Mouse (Mus musculus): ENCODE data around the gene Ptbp1. TPM values are rescaled to one million over a fixed set of nuclear protein-coding genes. Genes with fewer than 3 reads are reported as not detected.
A peak's percentile ranks its signal among the peaks of the same experiment; 100 is the strongest.
"Not testable (repeated sequence)": the region's sequence is repeated elsewhere in the genome, so short reads cannot be mapped to it uniquely, and the experiment has no call there.

Ptbp1 gene
- polyA plus RNA-seq, 1 experiment from 2014 or later, result 237 TPM

DNA sequence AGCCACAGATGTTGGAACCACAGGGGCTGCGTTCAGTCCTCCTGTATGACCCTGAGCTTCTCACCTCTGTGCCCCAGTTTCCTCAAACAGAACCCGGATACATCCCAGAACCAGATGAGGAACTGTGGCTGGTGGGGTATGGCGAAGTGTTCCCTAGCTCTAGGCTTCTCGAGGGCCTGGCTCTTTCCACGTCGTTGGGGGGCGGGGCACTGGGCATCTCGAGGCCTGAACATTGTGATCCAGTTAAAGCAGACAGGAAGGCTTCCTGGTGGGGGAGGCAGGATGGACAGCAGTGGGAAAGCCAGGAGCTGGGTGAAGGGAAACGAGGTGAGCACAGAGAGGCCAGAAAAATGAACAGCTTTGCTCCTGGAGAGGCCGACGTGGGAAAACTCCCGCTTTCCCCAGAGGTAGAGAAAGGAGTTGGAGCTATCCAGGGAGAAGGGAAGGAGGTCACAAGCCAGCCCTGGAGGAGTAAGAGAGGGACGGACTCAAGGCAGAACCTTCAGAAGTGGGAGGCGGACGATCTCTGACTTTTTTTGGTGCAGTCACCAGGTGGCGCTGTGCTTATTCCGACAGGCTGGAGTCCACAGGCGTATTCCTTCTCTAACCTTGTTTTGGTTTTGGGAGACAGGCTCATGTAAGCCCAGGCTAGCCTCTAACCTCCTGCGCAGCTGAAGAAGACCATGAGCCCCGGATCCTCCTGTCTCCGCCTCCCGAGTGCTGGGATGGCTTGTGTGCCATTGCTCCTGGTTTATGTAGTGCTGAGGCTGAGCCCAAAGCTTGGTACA is 29.3 kb downstream of the Ptbp1 start:
- peaks cover 6% of the 10 kb centered on the region; the same call in 1 of the 2 replicates for H3K27me3 ChIP-seq (ENCODE audit: control insufficient read depth, insufficient read depth, low read length)
- no peak overlapping the region for H3K4me2 ChIP-seq (ENCODE audit: low read depth, low read length)

DNA sequence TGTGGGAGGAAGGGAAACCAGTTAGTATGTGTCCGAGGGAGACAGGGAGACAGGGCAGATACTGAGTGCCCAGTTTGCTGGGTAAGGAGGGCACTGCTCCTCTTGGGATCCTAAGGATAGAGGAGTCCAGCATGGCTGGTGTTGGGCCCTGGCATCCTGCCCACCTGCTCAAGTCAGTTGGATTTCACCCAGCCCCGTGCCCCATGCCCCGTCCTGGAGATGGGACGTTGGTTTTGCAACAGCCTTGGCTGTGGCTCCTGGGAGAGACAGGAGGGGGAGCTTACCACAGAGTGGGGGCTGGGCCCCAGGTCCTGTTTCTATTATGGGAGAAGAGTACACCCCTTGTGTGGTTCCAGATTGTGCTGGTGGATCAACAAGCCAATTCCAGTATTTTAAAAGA is 30.2 kb downstream of the Ptbp1 start:
- Histone ChIP-seq H3K9me3 (replicated peaks; ENCODE audit: control insufficient read depth, low read length) (no peaks in the 10 kb centered on the region), H3K27ac (replicated peaks; ENCODE audit: low read depth, low read length) (no peak overlapping the region), H3K9ac (replicated peaks; ENCODE audit: low read length) (no peak overlapping the region), H3K4me3 (ENCODE audit: low read depth, low read length) (no peak overlapping the region), H3K27me3 (ENCODE audit: control insufficient read depth, insufficient read depth, low read length) (peaks cover 6% of the 10 kb centered on the region; the same call in 1 of the 2 replicates), H3K36me3 (replicated peaks; ENCODE audit: control insufficient read depth, insufficient read depth, low read depth, low read length) (no peaks in the 10 kb centered on the region), H3K4me2 (ENCODE audit: low read depth, low read length) (no peak overlapping the region), H3K4me1 (ENCODE audit: control insufficient read depth, insufficient read depth, low read length) (no peaks in the 10 kb centered on the region)
- ATAC-seq (replicated peaks; ENCODE audit: insufficient number of reproducible peaks, low FRiP score, low TSS enrichment, low read depth) (no peak), DNase-seq (ENCODE audit: low spot score) (no peak)
- WGBS, result 71% methylated on average over 4 of the region's 4 CpGs

More for the DNA sequence above, 29.3 kb downstream of the Ptbp1 start:
- WGBS, result 12% methylated on average over 22 of the region's 22 CpGs
- H3K9me3 ChIP-seq (replicated peaks; ENCODE audit: control insufficient read depth, low read length), result no peaks in the 10 kb centered on the region
- DNase-seq (ENCODE audit: low spot score) (peak; percentile 89), ATAC-seq (replicated peaks; ENCODE audit: insufficient number of reproducible peaks, low FRiP score, low TSS enrichment, low read depth) (no peak)
- no peak overlapping the region for H3K4me3 ChIP-seq (ENCODE audit: low read depth, low read length)
- H3K36me3 ChIP-seq (replicated peaks; ENCODE audit: control insufficient read depth, insufficient read depth, low read depth, low read length), result no peaks in the 10 kb centered on the region
- no peak overlapping the region for H3K27ac ChIP-seq (replicated peaks; ENCODE audit: low read depth, low read length)
- H3K9ac ChIP-seq (replicated peaks; ENCODE audit: low read length), result no peak overlapping the region
- H3K4me1 ChIP-seq (ENCODE audit: control insufficient read depth, insufficient read depth, low read length), result no peaks in the 10 kb centered on the region

DNA sequence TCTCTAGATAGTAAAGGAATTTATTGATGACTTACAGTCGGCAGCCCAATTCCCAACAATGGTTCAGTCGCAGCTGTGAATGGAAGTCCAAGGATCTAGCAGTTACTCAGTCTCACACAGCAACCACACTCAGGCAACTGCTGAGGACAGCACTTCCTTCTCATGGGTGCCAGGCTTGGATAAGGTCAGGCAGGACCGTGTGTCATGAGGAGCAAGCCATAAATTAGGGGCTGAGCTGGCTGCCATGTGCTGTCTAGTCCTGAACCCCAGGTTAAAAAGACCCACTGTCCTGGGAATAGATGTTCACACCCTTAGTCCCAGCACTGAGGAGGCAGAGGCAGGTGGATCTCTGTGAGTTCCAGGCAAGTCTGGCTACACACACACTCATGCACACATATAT is 30.7 kb downstream of the Ptbp1 start:
- not testable (repeated sequence) for H3K4me1 ChIP-seq (ENCODE audit: control insufficient read depth, insufficient read depth, low read length); H3K36me3 ChIP-seq (replicated peaks; ENCODE audit: control insufficient read depth, insufficient read depth, low read depth, low read length); H3K9me3 ChIP-seq (replicated peaks; ENCODE audit: control insufficient read depth, low read length); H3K27ac ChIP-seq (replicated peaks; ENCODE audit: low read depth, low read length); DNase-seq (ENCODE audit: low spot score); ATAC-seq (replicated peaks; ENCODE audit: insufficient number of reproducible peaks, low FRiP score, low TSS enrichment, low read depth); H3K27me3 ChIP-seq (ENCODE audit: control insufficient read depth, insufficient read depth, low read length); H3K4me3 ChIP-seq (ENCODE audit: low read depth, low read length); H3K4me2 ChIP-seq (ENCODE audit: low read depth, low read length); H3K9ac ChIP-seq (replicated peaks; ENCODE audit: low read length)
- WGBS, result 70% methylated on average over 2 of the region's 3 CpGs

DNA sequence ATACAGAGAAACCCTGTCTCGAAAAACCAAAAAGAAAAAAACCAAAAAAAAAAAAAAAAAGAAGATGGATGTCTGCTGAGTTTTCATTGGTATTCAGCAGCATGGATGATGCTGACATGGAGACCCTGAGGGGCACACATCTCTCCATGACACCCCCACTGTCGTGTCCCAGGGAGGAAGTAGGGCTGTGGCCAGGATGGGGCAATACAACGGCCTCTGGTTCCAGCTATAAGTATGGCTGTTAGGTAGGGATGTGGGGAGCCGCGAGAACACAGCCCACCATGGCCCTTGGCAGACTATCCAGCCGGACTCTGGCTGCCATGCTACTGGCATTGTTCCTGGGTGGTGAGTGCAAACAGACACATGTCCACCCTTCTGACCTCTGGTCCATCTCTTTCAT is 31.8 kb downstream of the Ptbp1 start, which contains the start of gene Elane:
Gene Elane, plus strand, starts transcription at position 194 of the 400 bp plus-strand sequence.
- no peak within 1 kb of the TSS for H3K27ac ChIP-seq (replicated peaks; ENCODE audit: low read depth, low read length)
- H3K9ac ChIP-seq (replicated peaks; ENCODE audit: low read length), result no peak within 1 kb of the TSS
- peaks cover 6% of the 10 kb centered on the region; the same call in 1 of the 2 replicates for H3K27me3 ChIP-seq (ENCODE audit: control insufficient read depth, insufficient read depth, low read length)
- H3K9me3 ChIP-seq (replicated peaks; ENCODE audit: control insufficient read depth, low read length), result no peaks in the 10 kb centered on the region
- no peak within 1 kb of the TSS for H3K4me2 ChIP-seq (ENCODE audit: low read depth, low read length)
- no peaks in the 10 kb centered on the region for H3K4me1 ChIP-seq (ENCODE audit: control insufficient read depth, insufficient read depth, low read length)
- H3K4me3 ChIP-seq (ENCODE audit: low read depth, low read length), result no peak within 1 kb of the TSS
- no peak for DNase-seq (ENCODE audit: low spot score)
- WGBS, result 80% methylated on average over 6 of the region's 6 CpGs
- H3K36me3 ChIP-seq (replicated peaks; ENCODE audit: control insufficient read depth, insufficient read depth, low read depth, low read length), result no peaks in the 10 kb centered on the region
- no peak for ATAC-seq (replicated peaks; ENCODE audit: insufficient number of reproducible peaks, low FRiP score, low TSS enrichment, low read depth)

DNA sequence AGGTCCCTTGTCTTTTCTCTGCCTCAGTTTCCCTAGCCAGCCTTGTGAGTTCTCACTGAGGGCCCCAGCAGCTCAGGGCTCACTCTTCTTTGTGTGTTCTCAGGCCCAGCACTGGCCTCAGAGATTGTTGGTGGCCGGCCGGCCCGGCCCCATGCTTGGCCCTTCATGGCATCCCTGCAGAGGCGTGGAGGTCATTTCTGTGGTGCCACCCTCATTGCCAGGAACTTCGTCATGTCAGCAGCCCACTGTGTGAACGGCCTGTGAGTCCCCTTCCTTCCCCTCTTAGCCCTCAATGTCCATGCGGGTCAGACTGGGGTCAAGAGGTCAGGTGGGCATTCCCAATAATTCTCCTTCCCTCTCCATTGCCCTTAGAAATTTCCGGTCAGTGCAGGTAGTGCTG is 32.4 kb downstream of the Ptbp1 start:
- H3K4me1 ChIP-seq (ENCODE audit: control insufficient read depth, insufficient read depth, low read length), result no peaks in the 10 kb centered on the region
- no peak for DNase-seq (ENCODE audit: low spot score)
- no peak for ATAC-seq (replicated peaks; ENCODE audit: insufficient number of reproducible peaks, low FRiP score, low TSS enrichment, low read depth)
- peaks cover 6% of the 10 kb centered on the region; the same call in 1 of the 2 replicates for H3K27me3 ChIP-seq (ENCODE audit: control insufficient read depth, insufficient read depth, low read length)
- H3K36me3 ChIP-seq (replicated peaks; ENCODE audit: control insufficient read depth, insufficient read depth, low read depth, low read length), result no peaks in the 10 kb centered on the region
- 77% methylated on average over 8 of the region's 8 CpGs for WGBS
- no peaks in the 10 kb centered on the region for H3K9me3 ChIP-seq (replicated peaks; ENCODE audit: control insufficient read depth, low read length)
- H3K27ac ChIP-seq (replicated peaks; ENCODE audit: low read depth, low read length), result no peak overlapping the region
- no peak overlapping the region for H3K4me2 ChIP-seq (ENCODE audit: low read depth, low read length)
- no peak overlapping the region for H3K9ac ChIP-seq (replicated peaks; ENCODE audit: low read length)
- no peak overlapping the region for H3K4me3 ChIP-seq (ENCODE audit: low read depth, low read length)

DNA sequence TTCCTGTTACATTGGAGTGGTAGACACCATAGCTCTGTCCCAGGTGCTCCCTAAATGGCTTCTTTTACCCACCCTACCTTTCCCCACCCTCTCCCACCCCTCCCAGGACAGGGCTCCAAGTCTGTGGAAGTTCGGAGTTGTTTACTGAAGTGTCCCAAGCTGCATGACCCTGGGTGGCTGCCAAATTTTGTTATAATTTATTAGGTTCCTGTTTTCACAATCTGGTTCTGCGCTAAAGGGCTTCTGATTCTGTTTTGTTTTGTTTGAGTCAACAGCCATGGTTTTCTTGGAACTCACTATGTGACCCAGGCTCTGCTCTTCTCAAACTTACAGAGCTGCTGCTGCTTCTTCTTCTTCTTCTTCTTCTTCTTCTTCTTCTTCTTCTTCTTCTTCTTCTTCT is 35.2 kb downstream of the Ptbp1 start:
- Histone ChIP-seq H3K9ac (replicated peaks; ENCODE audit: low read length) (no peak overlapping the region), H3K27me3 (ENCODE audit: control insufficient read depth, insufficient read depth, low read length) (no peaks in the 10 kb centered on the region), H3K36me3 (replicated peaks; ENCODE audit: control insufficient read depth, insufficient read depth, low read depth, low read length) (no peaks in the 10 kb centered on the region), H3K4me1 (ENCODE audit: control insufficient read depth, insufficient read depth, low read length) (no peaks in the 10 kb centered on the region), H3K4me2 (ENCODE audit: low read depth, low read length) (no peak overlapping the region), H3K9me3 (replicated peaks; ENCODE audit: control insufficient read depth, low read length) (no peaks in the 10 kb centered on the region), H3K27ac (replicated peaks; ENCODE audit: low read depth, low read length) (no peak overlapping the region), H3K4me3 (ENCODE audit: low read depth, low read length) (no peak overlapping the region)
- ATAC-seq (replicated peaks; ENCODE audit: insufficient number of reproducible peaks, low FRiP score, low TSS enrichment, low read depth) (no peak), DNase-seq (ENCODE audit: low spot score) (no peak)
- 86% methylated on average over 2 of the region's 2 CpGs for WGBS

DNA sequence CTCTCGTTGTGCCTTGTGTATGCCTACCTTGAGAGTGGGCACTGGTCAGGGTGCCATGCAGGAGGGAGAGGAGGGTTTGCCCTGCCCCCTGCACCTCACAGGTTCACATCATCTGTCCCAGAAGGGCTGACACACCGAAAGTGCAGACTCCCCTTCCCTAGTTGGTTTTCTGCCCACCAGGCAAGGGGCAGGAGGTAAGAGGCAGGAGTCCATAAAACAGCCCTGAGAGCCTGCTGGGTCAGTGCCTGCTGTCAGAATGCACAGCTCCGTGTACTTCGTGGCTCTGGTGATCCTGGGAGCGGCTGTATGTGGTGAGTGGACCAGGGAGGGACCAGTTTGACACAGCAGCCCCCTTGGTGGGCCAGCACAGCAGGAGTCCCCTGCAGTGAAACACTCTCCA is 36.4 kb downstream of the Ptbp1 start, which contains the start of gene Cfd:
Gene Cfd, plus strand, starts transcription at position 184 of the 400 bp plus-strand sequence.
- Histone ChIP-seq H3K9ac (replicated peaks; ENCODE audit: low read length) (no peak within 1 kb of the TSS), H3K27ac (replicated peaks; ENCODE audit: low read depth, low read length) (no peak within 1 kb of the TSS), H3K4me1 (ENCODE audit: control insufficient read depth, insufficient read depth, low read length) (no peaks in the 10 kb centered on the region), H3K4me3 (ENCODE audit: low read depth, low read length) (no peak within 1 kb of the TSS), H3K36me3 (replicated peaks; ENCODE audit: control insufficient read depth, insufficient read depth, low read depth, low read length) (peaks cover 2% of the 10 kb centered on the region; the same call in 1 of the 2 replicates), H3K27me3 (ENCODE audit: control insufficient read depth, insufficient read depth, low read length) (no peaks in the 10 kb centered on the region), H3K9me3 (replicated peaks; ENCODE audit: control insufficient read depth, low read length) (no peaks in the 10 kb centered on the region), H3K4me2 (ENCODE audit: low read depth, low read length) (no peak within 1 kb of the TSS)
- DNase-seq (ENCODE audit: low spot score) (no peak), ATAC-seq (replicated peaks; ENCODE audit: insufficient number of reproducible peaks, low FRiP score, low TSS enrichment, low read depth) (no peak)
- whole genome bisulfite sequencing, result 41% methylated on average over 5 of the region's 5 CpGs

DNA sequence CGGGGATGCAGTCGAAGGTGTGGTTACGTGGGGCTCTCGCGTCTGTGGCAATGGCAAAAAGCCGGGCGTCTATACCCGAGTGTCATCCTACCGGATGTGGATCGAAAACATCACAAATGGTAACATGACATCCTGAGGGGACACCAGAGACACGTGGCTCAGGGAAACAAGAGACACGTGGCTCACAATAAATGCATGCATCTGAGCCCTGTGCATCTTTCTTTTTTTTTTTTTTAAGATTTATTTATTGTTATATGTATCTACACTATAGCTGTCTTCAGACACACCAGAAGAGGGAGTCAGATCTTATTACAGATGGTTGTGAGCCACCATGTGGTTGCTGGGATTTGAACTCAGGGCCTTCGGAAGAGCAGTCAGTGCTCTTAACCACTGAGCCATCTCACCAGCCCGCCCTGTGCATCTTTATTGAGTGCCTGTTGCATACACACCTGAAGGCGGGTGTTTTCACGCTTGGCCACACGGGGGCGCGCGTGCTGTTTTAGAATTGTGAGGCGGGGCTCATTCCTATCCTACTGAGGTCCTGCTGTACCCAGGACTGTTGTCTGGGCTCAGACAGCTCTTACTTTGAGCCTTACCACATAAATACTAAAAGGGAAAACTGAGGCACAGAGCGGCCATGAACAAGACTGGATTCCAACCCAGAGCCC is 38.4 kb downstream of the Ptbp1 start:
- not testable (repeated sequence) for H3K9ac ChIP-seq (replicated peaks; ENCODE audit: low read length); H3K27me3 ChIP-seq (ENCODE audit: control insufficient read depth, insufficient read depth, low read length); ATAC-seq (replicated peaks; ENCODE audit: insufficient number of reproducible peaks, low FRiP score, low TSS enrichment, low read depth); H3K4me2 ChIP-seq (ENCODE audit: low read depth, low read length); H3K36me3 ChIP-seq (replicated peaks; ENCODE audit: control insufficient read depth, insufficient read depth, low read depth, low read length); H3K4me3 ChIP-seq (ENCODE audit: low read depth, low read length); H3K27ac ChIP-seq (replicated peaks; ENCODE audit: low read depth, low read length); H3K9me3 ChIP-seq (replicated peaks; ENCODE audit: control insufficient read depth, low read length); H3K4me1 ChIP-seq (ENCODE audit: control insufficient read depth, insufficient read depth, low read length)
- peak; percentile 86 for DNase-seq (ENCODE audit: low spot score)
- 49% methylated on average over 22 of the region's 22 CpGs for WGBS

Measured in embryonic facial prominence, embryonic 11.5 days (tissue).